Mouse (Mus musculus) midbrain, embryonic 14.5 days (tissue): ENCODE data around the gene Mcat. TPM values are rescaled to one million over a fixed set of nuclear protein-coding genes. Genes with fewer than 3 reads are reported as not detected.

Experiments used
- microRNA-seq: library from miRNA; unstranded; fragments of <30 nt; microRNA quantifications from one replicate; pipeline ENCODE4, GENCODE M21; 2016
- polyA plus RNA-seq: library from polyadenylated mRNA; unstranded; fragments of >200 nt; fragmentation: Nextera tagmentation; extraction: Ambion mirVana; gene quantifications from 2 replicates; pipeline ENCODE4 v1.2.1, GENCODE M21; 2014

Mcat gene
- polyA plus RNA-seq, 1 experiment from 2014 or later = 36.2 TPM

Small RNA genes lying within 50 kb of the gene (microRNA-seq; reads per million reads assigned to microRNA genes)
- gene Gm24575 = not detected

Other genes with a start within 250 kb of the Mcat start
- gene Arfgap3, start 213.5 kb downstream of the Mcat start, polyA plus RNA-seq = 42.2 and 45.0 TPM in 2 replicates
- 14.5 and 17.7 TPM in 2 replicates for gene Pacsin2, start 99.2 kb downstream of the Mcat start, polyA plus RNA-seq
- gene Ttll1, start 52.9 kb downstream of the Mcat start, polyA plus RNA-seq = 63.5 and 80.1 TPM in 2 replicates
- 0.30 and 0.49 TPM in 2 replicates for gene Bik, start 36.9 kb downstream of the Mcat start, polyA plus RNA-seq
- 3.4 and 12.2 TPM in 2 replicates for gene Tspo, start 195 bp downstream of the Mcat start, polyA plus RNA-seq
- 47.2 and 50.7 TPM in 2 replicates for gene Ttll12, start 31.4 kb upstream of the Mcat start, polyA plus RNA-seq
- 10.2 and 13.5 TPM in 2 replicates for gene Scube1, start 161.2 kb upstream of the Mcat start, polyA plus RNA-seq
- gene Mpped1, start 215.7 kb upstream of the Mcat start, polyA plus RNA-seq = 16.5 and 16.9 TPM in 2 replicates